In the genomic region with DNA sequence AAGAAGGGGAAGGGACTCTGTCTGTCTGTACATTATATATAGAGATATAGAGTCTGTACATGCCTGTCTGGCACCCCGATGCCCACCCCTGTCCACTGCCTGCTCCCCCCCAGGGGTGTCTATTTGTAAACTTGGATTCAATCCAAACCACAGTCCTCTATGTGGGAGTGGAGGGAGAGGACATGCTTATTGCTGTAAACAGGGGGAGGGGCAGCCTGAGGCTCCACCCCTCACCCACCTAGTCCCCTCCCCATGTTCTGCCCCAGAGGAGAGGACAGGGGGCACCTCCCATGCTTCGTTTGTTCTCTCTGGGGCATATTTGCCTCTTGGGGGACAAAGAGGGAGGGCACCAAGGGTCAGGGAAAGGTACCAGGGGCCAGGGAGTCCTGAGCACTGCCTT, we compare ENCODE assay signal across 8 mouse cellular contexts. TPM values are rescaled to one million over a fixed set of nuclear protein-coding genes. Genes with fewer than 3 reads are reported as not detected.
DNase-seq lines count a peak whose midpoint lies in the region; ATAC-seq and TF ChIP-seq lines count a peak whose summit lies in the region.

No protein-coding gene starts in this region.

- no peak for TF ChIP-seq EP300 in heart, postnatal 0 days (IDR thresholded peaks at IDR 0.05; ENCODE audit: low read depth)

- H3K9ac ChIP-seq in heart, postnatal 0 days (replicated peaks; ENCODE audit: low read depth, low read length), result no peak overlapping the region
- H3K9ac ChIP-seq in intestine, embryonic 14.5 days (ENCODE audit: low read length), result no peak overlapping the region
- H3K9ac ChIP-seq in midbrain, embryonic 14.5 days (replicated peaks; ENCODE audit: low read length), result no peak overlapping the region

- H3K36me3 ChIP-seq in heart, postnatal 0 days (replicated peaks; ENCODE audit: control insufficient read depth, insufficient read depth, low read length), result no peaks in the 10 kb centered on the region
- no peaks in the 10 kb centered on the region for H3K36me3 ChIP-seq in intestine, embryonic 14.5 days (ENCODE audit: control insufficient read depth, insufficient read depth, low read length)
- H3K36me3 ChIP-seq in midbrain, embryonic 14.5 days (ENCODE audit: control insufficient read depth, insufficient read depth, low read length), result peaks cover 22% of the 10 kb centered on the region

- no peaks in the 10 kb centered on the region for H3K9me3 ChIP-seq in heart, postnatal 0 days (replicated peaks; ENCODE audit: control insufficient read depth, low read length)
- H3K9me3 ChIP-seq in intestine, embryonic 14.5 days (ENCODE audit: control insufficient read depth, low read length), result no peaks in the 10 kb centered on the region
- H3K9me3 ChIP-seq in midbrain, embryonic 14.5 days (ENCODE audit: control insufficient read depth, low read length), result no peaks in the 10 kb centered on the region

- intact Hi-C loops in heart, postnatal 25 days (cut with DNase I), result loop anchor here (1.0 kb wide), 1 partner anchor 171 kb away; no protein-coding TSS in a partner anchor

- H3K27me3 ChIP-seq in heart, postnatal 0 days (ENCODE audit: control insufficient read depth, insufficient read depth, low read length), result peaks cover 37% of the 10 kb centered on the region
- peaks cover 18% of the 10 kb centered on the region; the same call in 1 of the 2 replicates for H3K27me3 ChIP-seq in intestine, embryonic 14.5 days (replicated peaks; ENCODE audit: control insufficient read depth, insufficient read depth, low read length)
- peaks cover 27% of the 10 kb centered on the region for H3K27me3 ChIP-seq in midbrain, embryonic 14.5 days (ENCODE audit: control insufficient read depth, insufficient read depth, low read length)

- H3K27ac ChIP-seq in heart, postnatal 0 days (ENCODE audit: low read depth), result no peak overlapping the region
- H3K27ac ChIP-seq in cortical plate, adult 2 months (ENCODE audit: insufficient read depth, low read length), result peak overlapping the region; percentile 68
- H3K27ac ChIP-seq in intestine, embryonic 14.5 days (ENCODE audit: low read depth), result no peak overlapping the region
- H3K27ac ChIP-seq in midbrain, embryonic 14.5 days (replicated peaks; ENCODE audit: low read depth, low read length), result no peak overlapping the region

- H3K4me2 ChIP-seq in heart, postnatal 0 days (ENCODE audit: low read depth, low read length), result peak overlapping the region; percentile 63
- peak overlapping the region; percentile 53 for H3K4me2 ChIP-seq in intestine, embryonic 14.5 days (ENCODE audit: low read length)
- H3K4me2 ChIP-seq in midbrain, embryonic 14.5 days (ENCODE audit: low read length), result peak overlapping the region; percentile 45; the same call in 1 of the 2 replicates

- no peak overlapping the region for H3K4me3 ChIP-seq in heart, postnatal 0 days (ENCODE audit: low read depth, low read length)
- H3K4me3 ChIP-seq in cortical plate, adult 2 months (ENCODE audit: insufficient read depth, low read length), result no peak overlapping the region
- H3K4me3 ChIP-seq in intestine, embryonic 14.5 days (ENCODE audit: low read depth, low read length), result no peak overlapping the region
- no peak overlapping the region for H3K4me3 ChIP-seq in midbrain, embryonic 14.5 days (replicated peaks; ENCODE audit: low read depth, low read length)

- H3K4me1 ChIP-seq in heart, postnatal 0 days (ENCODE audit: control insufficient read depth, insufficient read depth), result peaks cover 27% of the 10 kb centered on the region; the same call in 1 of the 2 replicates
- peaks cover 8% of the 10 kb centered on the region for H3K4me1 ChIP-seq in cortical plate, adult 2 months (ENCODE audit: control insufficient read depth, insufficient read depth, low read length)
- peaks cover 34% of the 10 kb centered on the region for H3K4me1 ChIP-seq in intestine, embryonic 14.5 days (replicated peaks; ENCODE audit: control insufficient read depth, insufficient read depth, low read length)
- H3K4me1 ChIP-seq in midbrain, embryonic 14.5 days (ENCODE audit: control insufficient read depth, insufficient read depth, low read length), result peaks cover 37% of the 10 kb centered on the region

- TF ChIP-seq CTCF in heart, postnatal 0 days (IDR thresholded peaks at IDR 0.05; ENCODE audit: low read depth), result no peak
- TF ChIP-seq CTCF in cortical plate, adult 2 months (IDR thresholded peaks at IDR 0.05; ENCODE audit: extremely low read depth, insufficient read depth, low read length), result no peak

- TF ChIP-seq POLR2A in cortical plate, adult 2 months (IDR thresholded peaks at IDR 0.05; ENCODE audit: extremely low read depth, insufficient read depth, low read length), result no peak

- 48% methylated on average over 2 of the region's 2 CpGs for WGBS in heart, postnatal 0 days
- WGBS in intestine, embryonic 14.5 days, result 57% methylated on average over 2 of the region's 2 CpGs
- 29% methylated on average over 2 of the region's 2 CpGs for WGBS in midbrain, embryonic 14.5 days

- no peak for ATAC-seq in heart, postnatal 0 days (ENCODE audit: insufficient read depth, low read depth)
- no peak for ATAC-seq in intestine, embryonic 14.5 days (replicated peaks; ENCODE audit: low FRiP score, low TSS enrichment, low read depth)
- ATAC-seq in midbrain, embryonic 14.5 days (ENCODE audit: low FRiP score, low TSS enrichment), result no peak
- ATAC-seq in erythroid progenitor cell, adult 5-6 weeks (replicated peaks; ENCODE audit: low FRiP score, poor library complexity, severe bottlenecking), result no peak

- no peak for DNase-seq in heart, postnatal 0 days (ENCODE audit: low spot score)
- no peak for DNase-seq in heart, postnatal 25 days (ENCODE audit: low spot score)
- no peak for DNase-seq in intestine, embryonic 14.5 days (ENCODE audit: low spot score)
- no peak for DNase-seq in midbrain, embryonic 14.5 days
- DNase-seq in spleen, adult 18-20 months, result no peak
- no peak for DNase-seq in layer of hippocampus, adult 8-10 months (ENCODE audit: low spot score in 2 of 2)

RNA-seq across cellular contexts. Expression of gene Efna3, which starts 8.0 kb away (rescaled TPM):
- not detected in 2 replicates for total RNA-seq in heart, postnatal 0 days (2014; rRNA removed; ENCODE audit: low replicate concordance)
- polyA plus RNA-seq in heart, postnatal 0 days (2015; fragmentation: Nextera tagmentation; extraction: Ambion mirVana), result 0.12 and 0.44 TPM in 2 replicates
- total RNA-seq in heart, postnatal 25 days (2021), result under 1 TPM in 1 of 2 experiments, not detected in 1; 0.31 TPM
- polyA plus RNA-seq in cortical plate, adult 2 months (2012; rRNA removed), result 79.9 and 85.1 TPM in 2 replicates
- 13.2 and 15.3 TPM in 2 replicates for polyA plus RNA-seq in intestine, embryonic 14.5 days (2014; fragmentation: Nextera tagmentation; extraction: Ambion mirVana)
- polyA plus RNA-seq in midbrain, embryonic 14.5 days (2014; fragmentation: Nextera tagmentation; extraction: Ambion mirVana), result 31.1 and 43.4 TPM in 2 replicates
- not detected in 2 replicates for total RNA-seq in erythroid progenitor cell, adult 5-6 weeks (2015; ENCODE audit: low replicate concordance)
- not detected in 2 replicates for total RNA-seq in erythroid progenitor cell, adult 5-6 weeks (2017; ENCODE audit: low replicate concordance)
- total RNA-seq in layer of hippocampus, adult 8-10 months (2022), result 10 to 100 TPM; 57.7 to 72.8 (median 60.8) TPM

RNA-seq across cellular contexts. Expression of gene Efna4, which starts 23.0 kb away (rescaled TPM):
- 2.7 and 7.2 TPM in 2 replicates for total RNA-seq in heart, postnatal 0 days (2014; rRNA removed; ENCODE audit: low replicate concordance)
- polyA plus RNA-seq in heart, postnatal 0 days (2015; fragmentation: Nextera tagmentation; extraction: Ambion mirVana), result 2.6 and 3.5 TPM in 2 replicates
- total RNA-seq in heart, postnatal 25 days (2021), result under 1 TPM; 0.31 to 0.47 TPM
- 0.59 and 1.1 TPM in 2 replicates for polyA plus RNA-seq in cortical plate, adult 2 months (2012; rRNA removed)
- polyA plus RNA-seq in intestine, embryonic 14.5 days (2014; fragmentation: Nextera tagmentation; extraction: Ambion mirVana), result 20.6 and 22.2 TPM in 2 replicates
- polyA plus RNA-seq in midbrain, embryonic 14.5 days (2014; fragmentation: Nextera tagmentation; extraction: Ambion mirVana), result 5.6 and 5.9 TPM in 2 replicates
- not detected in 2 replicates for total RNA-seq in erythroid progenitor cell, adult 5-6 weeks (2015; ENCODE audit: low replicate concordance)
- not detected in 2 replicates for total RNA-seq in erythroid progenitor cell, adult 5-6 weeks (2017; ENCODE audit: low replicate concordance)
- 1 to 10 TPM in 3 of 4 experiments, under 1 TPM in 1; 0.96 to 1.4 (median 1.1) TPM for total RNA-seq in layer of hippocampus, adult 8-10 months (2022)

RNA-seq across cellular contexts. Expression of gene Efna1, which starts 33.8 kb away (rescaled TPM):
- 43.1 and 46.2 TPM in 2 replicates for total RNA-seq in heart, postnatal 0 days (2014; rRNA removed; ENCODE audit: low replicate concordance)
- polyA plus RNA-seq in heart, postnatal 0 days (2015; fragmentation: Nextera tagmentation; extraction: Ambion mirVana), result 37.2 and 38.4 TPM in 2 replicates
- 10 to 100 TPM; 29.4 to 33.5 TPM for total RNA-seq in heart, postnatal 25 days (2021)
- polyA plus RNA-seq in cortical plate, adult 2 months (2012; rRNA removed), result 11.7 and 12.7 TPM in 2 replicates
- 46.2 and 46.6 TPM in 2 replicates for polyA plus RNA-seq in intestine, embryonic 14.5 days (2014; fragmentation: Nextera tagmentation; extraction: Ambion mirVana)
- 5.2 and 8.7 TPM in 2 replicates for polyA plus RNA-seq in midbrain, embryonic 14.5 days (2014; fragmentation: Nextera tagmentation; extraction: Ambion mirVana)
- not detected in 2 replicates for total RNA-seq in erythroid progenitor cell, adult 5-6 weeks (2015; ENCODE audit: low replicate concordance)
- total RNA-seq in erythroid progenitor cell, adult 5-6 weeks (2017; ENCODE audit: low replicate concordance), result not detected in 2 replicates
- total RNA-seq in layer of hippocampus, adult 8-10 months (2022), result 10 to 100 TPM in 2 of 4 experiments, 1 to 10 TPM in 2; 7.9 to 12.6 (median 10.5) TPM

RNA-seq across cellular contexts. Expression of gene Adam15, which starts 35.0 kb away (rescaled TPM):
- total RNA-seq in heart, postnatal 0 days (2014; rRNA removed; ENCODE audit: low replicate concordance), result 99.0 and 115 TPM in 2 replicates
- polyA plus RNA-seq in heart, postnatal 0 days (2015; fragmentation: Nextera tagmentation; extraction: Ambion mirVana), result 72.3 and 82.2 TPM in 2 replicates
- total RNA-seq in heart, postnatal 25 days (2021), result 10 to 100 TPM; 52.7 to 68.7 TPM
- polyA plus RNA-seq in cortical plate, adult 2 months (2012; rRNA removed), result 170 and 178 TPM in 2 replicates
- polyA plus RNA-seq in intestine, embryonic 14.5 days (2014; fragmentation: Nextera tagmentation; extraction: Ambion mirVana), result 30.4 and 31.0 TPM in 2 replicates
- polyA plus RNA-seq in midbrain, embryonic 14.5 days (2014; fragmentation: Nextera tagmentation; extraction: Ambion mirVana), result 32.2 and 36.2 TPM in 2 replicates
- 6.5 and 13.8 TPM in 2 replicates for total RNA-seq in erythroid progenitor cell, adult 5-6 weeks (2015; ENCODE audit: low replicate concordance)
- total RNA-seq in erythroid progenitor cell, adult 5-6 weeks (2017; ENCODE audit: low replicate concordance), result 0.77 and 3.5 TPM in 2 replicates
- 100 to 1,000 TPM; 129 to 141 (median 137) TPM for total RNA-seq in layer of hippocampus, adult 8-10 months (2022)

RNA-seq across cellular contexts. Expression of gene Slc50a1, which starts 44.4 kb away (rescaled TPM):
- total RNA-seq in heart, postnatal 0 days (2014; rRNA removed; ENCODE audit: low replicate concordance), result 33.7 and 54.2 TPM in 2 replicates
- polyA plus RNA-seq in heart, postnatal 0 days (2015; fragmentation: Nextera tagmentation; extraction: Ambion mirVana), result 50.7 and 52.0 TPM in 2 replicates
- 10 to 100 TPM; 21.0 TPM for total RNA-seq in heart, postnatal 25 days (2021)
- polyA plus RNA-seq in cortical plate, adult 2 months (2012; rRNA removed), result 106 and 114 TPM in 2 replicates
- 64.7 and 66.5 TPM in 2 replicates for polyA plus RNA-seq in intestine, embryonic 14.5 days (2014; fragmentation: Nextera tagmentation; extraction: Ambion mirVana)
- 35.3 and 38.1 TPM in 2 replicates for polyA plus RNA-seq in midbrain, embryonic 14.5 days (2014; fragmentation: Nextera tagmentation; extraction: Ambion mirVana)
- total RNA-seq in erythroid progenitor cell, adult 5-6 weeks (2015; ENCODE audit: low replicate concordance), result 17.7 and 35.6 TPM in 2 replicates
- total RNA-seq in erythroid progenitor cell, adult 5-6 weeks (2017; ENCODE audit: low replicate concordance), result 3.7 and 9.7 TPM in 2 replicates
- total RNA-seq in layer of hippocampus, adult 8-10 months (2022), result 10 to 100 TPM; 51.8 to 69.9 (median 58.2) TPM

Comparison
In these comparisons a context has a peak if more than half of its experiments do, and no peak if none do; other contexts are left out.
1. RNA of gene Efna3, which starts 8.0 kb away (total RNA-seq): 57.7 to 72.8 TPM in layer of hippocampus, adult 8-10 months; 0.31 TPM in heart, postnatal 25 days, not detected in heart, postnatal 0 days and not detected in erythroid progenitor cell, adult 5-6 weeks; every median in the first group is over 10 times any median in the second.
2. RNA of gene Efna1, which starts 33.8 kb away (total RNA-seq): 43.1 to 46.2 TPM in heart, postnatal 0 days, 29.4 to 33.5 TPM in heart, postnatal 25 days and 7.9 to 12.6 TPM in layer of hippocampus, adult 8-10 months; not detected in erythroid progenitor cell, adult 5-6 weeks; every median in the first group is over 4 times any median in the second.
3. Peak in every context shown above with its lines, with median percentiles within 50 percentile points of each other: H3K4me2 ChIP-seq.